8 mouse cellular contexts compared by ENCODE assay signal in genomic region chr8:128654365-128655099, GRCm38 (mm10). TPM values are rescaled to one million over a fixed set of nuclear protein-coding genes. Genes with fewer than 3 reads are reported as not detected.
DNase-seq lines count a peak whose midpoint lies in the region; ATAC-seq and TF ChIP-seq lines count a peak whose summit lies in the region.

No protein-coding gene starts in this region.

- H3K9ac ChIP-seq in ES-Bruce4 (ENCODE audit: low read depth, poor library complexity, severe bottlenecking) = peak overlapping the region; percentile 23; the same call in 1 of the 2 replicates
- peak overlapping the region; percentile 37; the same call in 1 of the 2 replicates for H3K9ac ChIP-seq in forebrain, embryonic 15.5 days (replicated peaks)
- peak overlapping the region; percentile 60 for H3K9ac ChIP-seq in neural tube, embryonic 13.5 days

- TF ChIP-seq CTCF in ES-Bruce4 (IDR thresholded peaks at IDR 0.05; ENCODE audit: low read depth, low read length) = no peak

- intact Hi-C loops in heart, postnatal 25 days (cut with DNase I) = loop anchor here (1.0 to 5.0 kb wide), 2 partner anchors 31 to 87 kb away; partner anchors contain the start of gene Itgb1

- 2% methylated on average over 16 of the region's 16 CpGs for WGBS in forebrain, embryonic 15.5 days
- WGBS in neural tube, embryonic 13.5 days = under 1% methylated on average over 16 of the region's 16 CpGs

- ATAC-seq in forebrain, embryonic 15.5 days (replicated peaks) = peak; percentile 87
- peak; percentile 93 for ATAC-seq in neural tube, embryonic 13.5 days (ENCODE audit: low read depth)

- H3K4me2 ChIP-seq in forebrain, embryonic 15.5 days (replicated peaks) = peak overlapping the region; percentile 54
- peak overlapping the region; percentile 56 for H3K4me2 ChIP-seq in neural tube, embryonic 13.5 days

- H3K4me3 ChIP-seq in ES-Bruce4 (ENCODE audit: low read depth, low read length) = no peak overlapping the region
- H3K4me3 ChIP-seq in forebrain, embryonic 15.5 days = peak overlapping the region; percentile 32
- peak overlapping the region; percentile 27 for H3K4me3 ChIP-seq in neural tube, embryonic 13.5 days

- peak; percentile 26 for DNase-seq in c-Kit-positive CD71-positive TER-119-positive erythroid progenitor cells, embryonic 14.5 days (ENCODE audit: low spot score)
- peak; percentile 70 for DNase-seq in heart, postnatal 25 days (ENCODE audit: low spot score)
- peak; percentile 47 for DNase-seq in layer of hippocampus, adult 11-12 months (ENCODE audit: low spot score)
- peak; percentile 84 to 87 for DNase-seq in lung, adult 18-20 months
- peak; percentile 51 for DNase-seq in testis, postnatal 14 days (ENCODE audit: low spot score)

- no peak for TF ChIP-seq POLR2A in ES-Bruce4 (IDR thresholded peaks at IDR 0.05; ENCODE audit: insufficient read depth, low read length)

- H3K27ac ChIP-seq in ES-Bruce4 (ENCODE audit: insufficient read depth, low read length) = peak overlapping the region; percentile 66; the same call in 1 of the 2 replicates
- peak overlapping the region; percentile 57 for H3K27ac ChIP-seq in forebrain, embryonic 15.5 days (replicated peaks)
- H3K27ac ChIP-seq in neural tube, embryonic 13.5 days (replicated peaks) = peak overlapping the region; percentile 81

- no peaks in the 10 kb centered on the region for H3K36me3 ChIP-seq in ES-Bruce4 (ENCODE audit: control insufficient read depth, insufficient read depth, low read length, poor library complexity, severe bottlenecking)
- no peaks in the 10 kb centered on the region for H3K36me3 ChIP-seq in forebrain, embryonic 15.5 days
- H3K36me3 ChIP-seq in neural tube, embryonic 13.5 days = no peaks in the 10 kb centered on the region

- H3K4me1 ChIP-seq in ES-Bruce4 (ENCODE audit: control insufficient read depth, insufficient read depth, low read length) = no peaks in the 10 kb centered on the region
- H3K4me1 ChIP-seq in forebrain, embryonic 15.5 days = peaks cover 10% of the 10 kb centered on the region
- peaks cover 19% of the 10 kb centered on the region for H3K4me1 ChIP-seq in neural tube, embryonic 13.5 days (replicated peaks)

- H3K27me3 ChIP-seq in ES-Bruce4 (ENCODE audit: control insufficient read depth, insufficient read depth, low read length, poor library complexity, severe bottlenecking) = no peaks in the 10 kb centered on the region; the same call in 1 of the 2 replicates
- no peaks in the 10 kb centered on the region for H3K27me3 ChIP-seq in forebrain, embryonic 15.5 days
- no peaks in the 10 kb centered on the region for H3K27me3 ChIP-seq in neural tube, embryonic 13.5 days

- no peaks in the 10 kb centered on the region for H3K9me3 ChIP-seq in ES-Bruce4 (replicated peaks; ENCODE audit: control insufficient read depth, insufficient read depth, low read length, poor library complexity, severe bottlenecking)
- H3K9me3 ChIP-seq in forebrain, embryonic 15.5 days = no peaks in the 10 kb centered on the region
- no peaks in the 10 kb centered on the region for H3K9me3 ChIP-seq in neural tube, embryonic 13.5 days

- no peak for TF ChIP-seq EP300 in ES-Bruce4 (IDR thresholded peaks at IDR 0.05; ENCODE audit: insufficient read depth, low read depth, low read length)

RNA-seq across cellular contexts. Expression of gene Itgb1, which starts 30.9 kb away (rescaled TPM):
- polyA plus RNA-seq in ES-Bruce4 (2011; ENCODE audit: insufficient read depth, insufficient read length, low read depth, missing spikeins) = 244 and 246 TPM in 2 replicates
- 88.3 and 93.8 TPM in 2 replicates for polyA plus RNA-seq in forebrain, embryonic 15.5 days (2015; fragmentation: Nextera tagmentation; extraction: Ambion mirVana)
- 100 to 1,000 TPM; 383 to 412 TPM for total RNA-seq in heart, postnatal 25 days (2021)
- polyA plus RNA-seq in neural tube, embryonic 13.5 days (2015; fragmentation: Nextera tagmentation; extraction: Ambion mirVana) = 126 and 134 TPM in 2 replicates

Comparison
In these comparisons a context has a peak if more than half of its experiments do, and no peak if none do; other contexts are left out.
1. DNase-seq: peak in every context shown above with its lines; median percentile 86 in lung, adult 18-20 months; 70 in heart, postnatal 25 days; 51 in testis, postnatal 14 days; 47 in layer of hippocampus, adult 11-12 months; 26 in c-Kit-positive CD71-positive TER-119-positive erythroid progenitor cells, embryonic 14.5 days.